Mouse (Mus musculus) inflammation-experienced regulatory T-cells, adult 6 months (primary cell): Measurements from ENCODE around the gene Plpp6. TPM values are rescaled to one million over a fixed set of nuclear protein-coding genes. Genes with fewer than 3 reads are reported as not detected.

Source experiments
- ATAC-seq: one replicate; pipeline ENCODE4 v1.8.0; 2017
- polyA plus RNA-seq, 3 experiments: library from polyadenylated mRNA; unstranded; fragments of 100-300 nt; shearing (Covaris generic); gene quantifications; one replicate each; pipeline ENCODE4 v1.2.1; 2017

Plpp6 gene
- polyA plus RNA-seq: 1 to 10 TPM; 1.1 to 1.3 (median 1.1) TPM

DNA sequence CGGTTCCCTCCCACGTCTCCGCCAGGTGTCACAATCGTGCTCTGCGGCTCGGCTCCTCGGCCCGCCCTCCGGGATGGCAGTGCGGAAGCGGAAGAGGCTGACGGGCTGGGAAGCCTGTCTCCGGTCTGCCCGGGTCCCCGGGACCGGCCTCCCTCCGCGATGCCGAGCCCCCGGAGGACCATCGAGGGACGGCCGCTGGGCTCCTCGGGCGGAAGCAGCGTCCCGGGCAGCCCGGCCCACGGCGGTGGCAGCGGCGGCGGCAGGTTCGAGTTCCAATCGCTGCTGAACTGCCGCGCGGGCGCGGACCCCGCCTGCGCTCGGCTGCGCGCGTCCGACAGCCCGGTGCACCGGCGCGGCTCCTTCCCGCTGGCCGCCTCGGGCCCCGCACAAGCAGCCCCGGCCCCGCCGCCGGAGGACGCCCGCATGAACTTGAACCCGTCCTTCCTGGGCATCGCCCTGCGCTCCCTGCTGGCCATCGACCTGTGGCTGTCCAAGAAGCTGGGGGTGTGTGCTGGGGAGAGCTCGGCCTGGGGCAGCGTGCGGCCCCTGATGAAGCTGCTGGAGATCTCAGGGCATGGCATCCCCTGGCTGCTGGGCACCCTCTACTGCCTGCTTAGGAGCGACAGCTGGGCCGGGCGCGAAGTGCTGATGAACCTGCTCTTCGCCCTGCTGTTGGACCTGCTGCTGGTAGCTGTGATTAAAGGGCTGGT lies at the start of gene Plpp6:
Gene Plpp6 (plus strand): TSS at position 112 of the 710 bp plus-strand sequence.
- peak; percentile 92 for ATAC-seq

DNA sequence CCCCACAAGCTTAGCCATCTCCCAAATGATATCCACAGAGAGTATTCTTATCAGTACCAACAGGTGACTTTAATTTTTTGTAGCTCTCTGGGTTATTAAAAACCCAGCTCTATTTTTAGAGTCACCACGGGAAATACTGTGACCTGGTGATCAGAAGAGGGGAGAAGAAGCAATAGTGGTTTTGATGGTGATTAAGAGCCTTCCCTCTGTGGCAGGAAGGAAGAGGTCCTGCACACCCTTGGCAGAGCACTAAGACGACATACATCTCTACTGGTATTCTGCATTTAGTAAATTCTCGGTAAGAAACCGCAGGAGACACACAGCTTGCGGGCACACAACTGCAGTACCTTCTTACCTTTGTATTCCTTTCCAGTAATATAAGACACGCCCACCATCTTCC lies 49.2 kb upstream of the Plpp6 start:
- no peak for ATAC-seq

DNA sequence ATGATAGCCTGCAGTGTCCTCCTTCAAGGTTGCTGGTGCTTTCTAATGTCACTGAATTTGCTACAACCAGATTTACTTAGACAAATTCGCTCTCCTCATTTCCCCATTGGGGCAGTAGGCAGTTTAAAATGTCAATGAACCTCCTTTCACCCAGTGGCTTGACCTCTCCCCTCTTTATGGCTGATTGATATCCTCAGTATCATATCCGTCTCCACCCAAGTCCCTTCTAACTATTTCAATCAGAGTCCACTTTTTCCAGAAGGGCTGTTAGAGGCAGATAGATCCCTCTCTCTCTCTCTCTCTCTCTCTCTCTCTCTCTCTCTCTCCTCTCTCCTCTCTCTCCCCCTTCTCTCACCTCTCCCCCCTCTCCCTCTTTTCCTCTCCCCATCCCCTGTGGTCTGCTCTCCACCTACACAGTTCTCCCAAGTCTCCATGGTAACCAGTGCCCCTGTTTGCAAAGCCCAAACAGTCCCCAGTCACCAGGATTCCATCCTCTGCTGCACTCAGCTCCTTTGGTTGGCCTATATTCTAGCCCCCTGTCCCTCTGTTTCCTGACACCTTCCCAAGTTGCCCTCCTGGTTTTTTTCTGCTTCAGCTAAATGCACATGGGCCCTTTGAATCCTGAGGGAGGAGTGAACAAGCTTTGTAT lies 48.0 kb upstream of the Plpp6 start:
- ATAC-seq: no peak

DNA sequence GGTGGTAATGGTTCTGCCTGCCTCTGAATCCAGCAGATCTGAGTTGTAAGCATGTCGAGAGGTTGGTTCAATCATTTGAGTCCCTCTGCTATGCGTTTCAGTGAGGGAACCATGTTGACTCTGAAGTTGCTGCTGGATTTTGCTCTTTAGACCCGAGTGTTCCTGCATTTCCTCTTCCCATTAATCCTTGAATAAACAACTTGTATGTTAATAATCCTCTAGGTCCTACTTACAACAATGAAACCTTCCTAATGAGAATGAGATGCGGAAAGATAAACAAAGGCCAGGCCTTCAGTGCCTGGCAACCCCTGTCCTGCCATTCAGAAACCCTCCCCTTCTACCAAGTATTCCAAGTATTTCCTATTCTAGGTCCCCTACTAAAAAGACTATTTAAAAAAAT lies 47.3 kb upstream of the Plpp6 start:
- no peak for ATAC-seq

DNA sequence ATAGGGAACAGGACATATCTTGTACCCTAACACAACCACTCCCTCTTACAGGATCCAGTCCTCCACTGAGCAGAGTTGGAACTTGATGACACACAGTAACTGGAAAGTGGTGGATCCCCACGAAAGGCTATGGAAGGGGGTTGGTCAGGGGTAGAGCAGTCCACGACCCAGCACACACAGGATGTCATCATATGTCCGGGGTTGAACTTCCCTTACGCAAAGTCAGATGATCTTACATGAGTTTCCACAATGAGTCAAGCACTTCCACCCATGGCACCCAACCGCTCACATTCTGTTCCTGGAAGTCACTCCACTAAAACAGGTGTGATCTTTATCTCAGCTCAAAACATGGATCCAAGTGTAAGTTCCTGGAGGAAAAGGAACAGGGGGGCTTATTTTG lies 45.9 kb upstream of the Plpp6 start:
- ATAC-seq: no peak

DNA sequence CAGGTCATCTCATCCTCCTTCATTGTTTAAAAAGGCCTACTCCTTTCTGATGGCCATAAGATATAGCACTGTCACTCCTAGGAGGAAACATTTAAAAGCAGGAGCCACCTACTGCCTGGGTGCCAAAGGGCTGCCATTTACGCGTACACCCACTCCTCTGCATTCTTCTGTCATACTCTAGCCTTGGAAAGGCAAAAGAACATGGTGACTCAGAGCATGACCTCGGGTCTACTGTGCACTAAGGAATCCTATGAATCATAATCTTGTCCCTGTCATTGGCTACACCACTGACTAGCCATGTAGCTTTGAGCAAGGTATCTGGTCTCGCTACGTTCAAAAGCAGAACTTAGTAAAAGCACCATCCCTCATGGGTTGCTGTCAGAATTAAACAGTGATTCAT lies 37.4 kb upstream of the Plpp6 start:
- no peak for ATAC-seq

DNA sequence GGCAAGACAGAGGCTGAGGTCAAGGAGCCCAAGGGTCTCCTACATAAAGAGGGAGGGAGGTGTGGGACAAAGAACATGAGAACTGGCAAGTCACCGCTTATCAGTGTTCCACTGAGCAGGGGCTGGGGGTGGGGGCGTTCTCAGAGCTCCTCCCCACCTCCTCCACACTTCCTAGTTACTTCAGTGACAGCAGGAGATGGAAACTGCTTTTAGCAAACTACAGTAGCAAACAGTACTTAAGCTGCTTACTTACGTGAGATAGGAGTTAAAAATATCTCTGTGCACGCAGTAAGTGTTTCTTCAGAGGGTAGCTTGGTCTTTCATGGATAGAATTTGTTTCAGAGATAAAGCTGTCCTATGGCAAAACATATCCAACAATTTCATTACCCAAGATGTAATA lies 36.4 kb upstream of the Plpp6 start:
- ATAC-seq: no peak

DNA sequence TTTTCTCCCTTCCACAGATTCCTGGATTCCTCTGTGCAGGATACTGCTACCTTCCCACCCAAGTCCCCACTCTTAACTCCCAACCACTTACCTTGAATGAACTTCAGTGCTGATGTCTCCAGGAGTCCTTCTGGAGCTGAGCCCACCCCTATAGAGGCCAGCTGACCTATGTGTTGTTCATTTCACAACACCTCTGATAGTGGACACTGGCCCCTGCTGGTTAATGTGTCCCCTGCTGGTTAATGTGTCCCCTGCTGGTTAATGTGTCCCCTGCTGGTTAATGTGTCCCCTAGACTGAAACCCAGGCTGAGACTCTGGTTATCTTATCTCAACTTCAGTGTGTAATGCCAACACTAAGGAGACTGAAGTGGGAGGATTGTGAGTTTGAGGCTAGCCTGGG lies 34.7 kb upstream of the Plpp6 start:
- ATAC-seq: no peak

DNA sequence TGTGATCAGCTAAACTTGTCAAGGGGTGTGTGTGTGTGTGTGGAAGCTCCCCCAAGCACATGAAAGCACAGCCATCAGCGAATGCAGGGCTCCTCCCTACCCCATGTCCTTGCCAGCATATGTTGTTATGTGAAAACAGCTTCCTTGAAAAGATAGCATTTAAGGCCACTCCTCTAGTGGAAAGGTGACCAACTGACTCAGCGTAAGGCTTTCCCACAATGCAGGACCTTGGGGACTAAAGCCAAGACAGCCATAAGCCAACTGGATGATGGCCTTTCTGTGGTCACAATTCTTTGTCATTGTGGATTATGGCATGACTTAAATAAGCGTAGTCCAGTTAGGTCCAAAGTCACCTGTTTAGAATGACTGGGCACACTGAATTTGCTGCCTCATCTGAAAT lies 28.9 kb upstream of the Plpp6 start:
- ATAC-seq: no peak

DNA sequence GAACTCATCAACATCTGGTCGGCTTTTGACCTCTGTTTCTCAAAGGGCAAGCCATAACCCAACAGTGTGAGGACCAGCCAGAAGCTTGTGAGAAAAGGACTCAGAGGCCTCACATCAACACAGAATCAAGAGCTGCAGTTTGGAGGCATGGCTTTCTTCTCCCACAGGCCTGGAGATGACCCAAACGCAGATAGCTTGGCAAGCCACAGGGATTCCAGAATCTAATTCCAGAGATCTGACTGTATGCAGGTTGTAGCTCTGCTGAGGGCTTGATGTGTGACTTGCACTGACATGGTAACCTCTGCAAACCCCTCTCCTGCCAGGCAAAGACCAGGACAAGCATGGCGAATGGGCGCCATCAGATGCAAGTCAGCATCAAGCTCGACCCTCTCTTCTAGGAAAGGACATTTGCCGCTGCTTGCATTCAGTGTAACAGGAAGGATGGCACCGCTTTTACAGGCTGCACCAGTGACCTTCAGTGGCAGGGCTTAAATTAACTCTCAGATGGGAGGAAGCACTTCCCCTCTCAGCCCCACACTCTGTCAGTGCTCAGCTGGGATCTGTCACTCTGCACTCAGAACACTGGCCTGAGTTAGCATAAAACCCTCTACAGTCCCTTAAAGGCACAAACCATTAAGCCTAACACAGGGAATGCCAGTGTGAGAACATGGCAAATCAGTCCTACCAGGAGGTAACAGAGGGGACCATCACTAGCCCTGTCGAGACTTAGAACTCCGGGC lies 23.4 kb upstream of the Plpp6 start:
- ATAC-seq: no peak

DNA sequence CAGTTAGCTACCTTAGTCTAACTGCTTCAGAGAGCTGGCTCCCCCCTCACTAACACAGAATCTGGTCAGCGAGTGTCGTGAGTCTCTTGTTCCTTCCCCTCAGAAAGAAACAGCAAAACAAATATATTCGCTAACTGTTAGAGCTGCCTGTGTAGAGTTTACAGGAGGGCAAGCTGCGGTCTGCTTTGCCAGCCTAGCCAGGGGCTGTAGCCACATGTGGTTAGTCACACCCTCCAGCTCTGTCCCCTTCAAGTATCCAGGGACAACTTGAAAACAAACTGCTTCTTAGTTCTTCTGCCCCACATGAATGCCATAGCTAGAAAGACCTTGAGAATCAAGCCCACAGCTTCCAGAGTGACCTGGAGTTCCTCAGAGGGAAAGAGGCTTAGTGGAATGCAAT lies 22.5 kb upstream of the Plpp6 start:
- ATAC-seq: no peak

DNA sequence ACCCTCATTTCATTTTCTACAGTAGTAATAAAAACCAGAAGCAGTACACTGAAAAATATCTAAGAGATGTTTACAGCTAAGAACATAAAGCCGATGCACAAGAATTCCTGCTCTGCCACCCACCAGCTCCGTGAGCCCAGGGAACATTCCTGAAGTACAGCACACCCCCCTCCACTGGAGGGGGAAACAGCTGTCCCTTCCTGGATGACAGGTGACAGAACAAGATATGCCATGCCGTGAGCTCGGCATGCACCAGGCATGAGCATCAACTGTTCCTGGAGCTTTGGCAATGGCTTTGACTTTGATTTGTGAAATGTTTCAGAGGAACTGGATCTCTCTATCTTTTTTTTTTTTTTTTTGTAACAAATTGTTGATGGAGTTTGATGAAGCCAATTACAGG lies 17.0 kb upstream of the Plpp6 start:
- no peak for ATAC-seq

DNA sequence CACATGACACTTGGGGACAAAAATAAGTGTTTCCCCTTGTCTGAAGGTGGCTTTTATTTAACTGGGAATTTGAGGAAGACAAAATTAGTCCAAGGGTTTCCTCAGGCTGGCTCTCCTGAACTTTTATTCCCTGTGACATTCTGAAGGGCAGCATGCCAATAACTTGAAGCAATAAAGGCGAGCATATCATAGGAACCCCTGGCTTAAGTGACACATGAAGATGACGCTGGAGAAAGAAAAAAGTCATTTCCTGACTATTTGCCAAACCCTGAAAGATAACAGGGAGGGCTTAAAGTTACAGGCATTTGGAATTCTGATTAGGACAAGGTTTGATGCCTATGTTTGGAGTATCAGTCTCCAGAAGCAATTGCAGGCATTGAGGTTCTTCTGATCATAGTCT lies 16.4 kb upstream of the Plpp6 start:
- no peak for ATAC-seq

DNA sequence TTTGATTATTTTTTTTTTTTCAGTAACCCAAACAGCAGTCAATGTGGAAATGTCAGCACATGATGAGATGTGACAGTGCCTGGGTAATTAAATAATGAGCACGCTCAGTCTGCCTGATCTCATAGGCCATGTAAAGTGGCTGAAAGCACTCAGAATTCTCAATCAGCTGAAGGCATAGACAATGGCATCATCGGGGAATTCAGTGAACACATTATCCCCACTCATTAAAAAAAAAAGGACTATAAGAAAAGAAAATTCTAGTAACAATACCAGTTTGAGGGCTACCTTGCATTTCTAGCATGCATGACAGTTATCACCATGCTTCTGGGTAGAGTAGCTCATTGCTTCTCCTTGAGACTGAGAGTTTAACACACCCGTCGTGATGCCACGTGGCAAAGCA lies 12.5 kb upstream of the Plpp6 start:
- no peak for ATAC-seq

DNA sequence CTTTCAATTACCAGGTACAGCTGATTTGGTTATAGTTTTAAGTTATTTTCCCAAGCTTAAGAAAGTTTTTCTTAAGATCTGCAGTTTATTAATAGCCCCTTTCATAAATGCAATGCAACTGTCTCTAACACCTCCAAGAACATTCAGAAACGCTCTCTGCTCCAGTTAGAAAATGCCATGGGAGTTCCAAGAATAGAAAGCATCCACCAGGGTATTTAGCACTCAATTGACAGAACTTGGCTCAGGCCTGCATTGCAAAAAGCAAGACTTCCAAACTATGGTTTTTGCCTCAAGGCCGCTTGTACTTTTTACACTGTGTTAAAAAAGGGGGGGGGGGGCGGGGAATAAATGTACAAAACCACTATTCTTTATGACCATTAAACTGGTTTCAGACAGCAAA lies 640 bp upstream of the Plpp6 start:
- no peak for ATAC-seq

DNA sequence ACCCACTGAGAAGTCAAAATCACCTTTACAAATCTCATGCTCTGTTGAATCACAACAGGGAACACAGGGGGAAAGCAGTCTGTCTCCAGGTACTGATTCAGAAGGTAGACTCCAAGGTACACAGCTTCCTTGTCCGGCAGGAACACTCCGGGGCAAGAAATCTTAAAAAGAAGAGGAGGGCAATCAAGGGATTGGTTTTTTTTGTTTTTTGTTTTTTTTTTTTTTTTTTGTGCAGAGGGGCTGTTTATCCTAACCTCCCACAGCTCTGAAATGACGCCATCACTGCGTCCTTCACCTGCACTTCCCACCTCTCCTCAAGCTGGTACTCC lies 276 bp upstream of the Plpp6 start:
- ATAC-seq: no peak

DNA sequence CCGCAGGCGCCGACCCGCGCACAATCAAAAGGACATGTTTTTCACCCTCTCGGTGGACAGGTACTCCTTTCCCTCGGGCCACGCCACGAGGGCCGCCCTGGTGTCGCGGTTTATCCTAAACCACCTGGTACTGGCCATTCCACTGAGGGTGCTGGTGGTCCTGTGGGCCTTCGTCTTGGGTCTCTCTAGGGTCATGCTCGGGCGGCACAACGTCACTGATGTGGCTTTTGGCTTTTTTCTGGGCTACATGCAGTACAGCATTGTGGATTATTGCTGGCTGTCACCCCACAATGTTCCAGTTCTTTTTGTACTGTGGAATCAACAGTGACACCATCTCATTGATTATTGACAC lies 775 bp downstream of the Plpp6 start:
- ATAC-seq: no peak

DNA sequence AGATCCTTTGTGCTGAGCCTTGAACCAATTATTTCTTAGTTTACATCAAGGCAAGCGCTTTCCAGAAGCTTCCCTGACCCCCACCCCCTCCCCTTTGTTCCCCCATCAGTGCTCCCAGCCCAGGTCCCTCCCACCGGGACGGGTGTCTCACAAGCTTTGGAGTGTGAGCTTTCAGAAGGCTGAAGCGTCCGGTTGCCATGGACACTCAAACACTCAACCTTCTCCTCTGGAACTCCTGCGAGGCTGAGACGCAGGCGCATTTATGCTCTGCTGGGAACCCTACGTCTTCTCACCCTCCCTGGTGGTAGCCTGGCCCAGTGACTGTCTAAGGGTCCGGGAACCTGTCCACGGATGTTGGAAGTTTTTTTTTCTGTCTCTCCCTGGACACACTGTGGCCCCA lies 3.9 kb downstream of the Plpp6 start, which contains the start of gene 4430402I18Rik:
Gene 4430402I18Rik (minus strand): TSS at position 149 of the 400 bp plus-strand sequence.
- ATAC-seq: no peak

DNA sequence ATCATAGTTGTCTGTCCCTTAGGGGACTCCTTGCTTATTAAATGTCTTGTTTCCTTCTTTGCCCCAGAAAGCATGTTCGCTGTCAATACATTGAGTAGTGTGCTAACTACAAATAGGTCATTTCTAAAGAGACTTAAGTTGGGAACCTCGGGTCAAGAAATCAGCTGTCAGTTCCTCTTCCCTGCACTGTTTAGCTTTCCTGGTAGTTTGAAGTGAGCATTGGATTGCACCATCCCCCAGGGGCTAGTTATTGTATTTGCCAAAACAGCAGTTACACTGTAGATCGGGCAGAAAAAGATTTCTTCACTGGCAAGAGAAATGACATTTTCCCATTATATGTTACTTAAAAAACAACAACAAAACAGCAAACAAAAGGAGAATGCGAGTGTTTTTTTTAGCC lies 4.4 kb downstream of the Plpp6 start:
- no peak for ATAC-seq

DNA sequence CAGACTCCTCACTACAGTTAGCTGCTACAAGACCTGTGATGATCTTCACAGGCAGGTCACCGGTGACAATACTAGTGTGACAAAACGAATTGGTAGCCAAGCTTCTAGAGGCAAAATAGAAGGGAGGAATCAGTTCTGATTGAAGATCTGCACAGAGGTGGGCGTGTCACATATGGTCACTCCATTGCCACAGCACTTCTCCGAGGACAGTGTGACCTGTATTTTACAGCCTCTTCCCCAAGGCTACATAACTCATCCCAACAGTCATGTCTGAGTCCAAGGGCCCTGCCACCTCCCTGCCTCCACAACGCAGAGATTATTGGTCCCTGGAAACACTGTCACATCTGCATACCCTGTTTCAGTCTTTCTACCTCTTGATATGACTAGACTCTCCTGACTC lies 5.5 kb downstream of the Plpp6 start:
- ATAC-seq: no peak

DNA sequence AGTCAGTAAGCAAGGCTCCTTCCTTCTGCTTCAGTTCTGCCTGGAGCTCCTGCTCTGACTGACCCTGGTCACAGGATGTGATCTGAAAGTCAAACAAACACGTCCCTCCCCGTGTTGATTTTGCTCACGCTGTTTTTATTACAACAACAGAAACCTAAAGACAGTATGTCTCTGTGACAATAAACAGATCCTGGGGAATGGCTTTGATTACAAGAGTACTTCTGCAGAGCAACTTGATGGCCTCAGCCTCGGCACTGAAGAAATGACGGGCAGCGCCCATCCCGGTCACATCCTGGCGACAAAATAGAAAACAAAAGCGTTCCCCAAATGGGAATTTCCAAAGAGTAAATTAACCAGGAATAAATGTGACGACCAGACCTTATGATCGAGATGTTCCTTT lies 6.5 kb downstream of the Plpp6 start:
- no peak for ATAC-seq

DNA sequence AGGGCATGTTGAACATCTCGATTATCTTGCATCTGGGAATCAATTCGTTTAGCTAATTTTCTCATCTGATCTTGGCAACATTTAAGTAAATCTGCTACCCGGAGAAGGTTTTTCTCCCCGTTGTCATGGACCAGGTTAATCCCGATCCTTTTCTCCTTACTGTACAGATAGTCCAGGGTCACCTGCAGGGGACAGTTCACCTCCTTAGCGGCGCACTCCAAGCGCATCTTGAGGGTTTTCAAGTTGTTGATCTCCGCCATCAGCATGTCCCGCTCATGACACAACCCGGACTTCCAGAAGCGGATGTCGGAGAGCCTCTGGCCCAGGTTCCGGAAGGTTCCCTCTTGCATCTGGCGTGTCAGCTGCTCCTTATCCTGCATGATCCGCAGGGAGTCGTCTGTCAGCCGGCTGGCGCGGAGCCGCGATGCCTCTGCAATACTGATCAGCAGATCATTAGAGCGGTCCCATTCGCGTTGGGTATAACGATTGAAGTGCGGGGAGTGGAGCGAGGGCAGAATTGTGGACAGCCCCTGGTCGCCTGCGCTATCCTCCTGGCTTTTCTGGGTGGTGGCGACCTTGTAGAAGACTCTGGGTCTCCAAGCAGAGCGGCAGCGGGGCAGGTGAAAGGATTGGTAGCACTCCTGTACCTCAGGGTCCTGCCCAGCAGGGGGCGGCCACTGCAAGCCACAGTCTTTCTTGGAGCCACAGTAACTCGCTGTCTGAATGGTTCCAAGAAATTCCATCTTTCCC lies 11.3 kb downstream of the Plpp6 start:
- peak; percentile 77 for ATAC-seq

DNA sequence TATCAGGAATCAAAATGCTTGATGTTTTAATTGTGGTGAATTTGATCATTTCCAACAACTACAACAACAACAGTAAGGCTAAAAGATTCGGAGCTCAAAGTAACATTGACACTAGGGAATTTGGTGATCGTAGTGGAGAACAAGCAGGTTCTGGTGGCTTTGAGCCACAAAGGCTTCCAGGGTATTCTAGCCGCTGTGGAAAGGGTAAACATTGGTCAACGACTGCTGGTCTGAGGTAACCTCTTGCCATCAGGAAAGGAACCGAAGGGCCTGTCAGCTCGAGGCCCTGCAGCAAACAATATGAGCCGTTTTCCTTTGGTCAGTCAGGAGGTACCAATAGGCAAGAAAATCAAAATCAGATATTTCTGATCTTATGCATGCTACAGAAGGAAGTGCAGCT lies 18.9 kb downstream of the Plpp6 start:
- ATAC-seq: no peak

DNA sequence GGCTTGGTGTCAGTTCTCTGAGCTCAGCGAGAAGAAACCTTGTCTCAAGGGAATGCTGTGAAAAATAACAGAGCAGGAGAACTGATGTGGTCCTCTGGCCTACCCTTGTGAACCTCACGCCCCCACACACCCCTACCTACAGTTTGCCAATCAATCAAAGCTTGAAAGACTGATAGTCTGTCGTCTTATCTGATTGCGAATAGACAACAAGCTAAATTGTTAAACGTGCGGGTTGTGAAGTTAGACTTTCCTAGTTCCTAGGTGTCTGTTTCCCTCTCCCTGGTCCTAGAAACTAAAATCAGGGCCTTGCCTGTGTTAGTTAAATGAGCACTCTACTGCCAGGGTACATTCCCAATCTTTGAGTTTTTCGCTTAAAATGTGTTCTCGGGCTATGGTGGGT lies 25.8 kb downstream of the Plpp6 start:
- ATAC-seq: no peak
